Mouse (Mus musculus) stomach, embryonic 14.5 days (tissue): ENCODE data around the gene Il17rb. TPM values are rescaled to one million over a fixed set of nuclear protein-coding genes. Genes with fewer than 3 reads are reported as not detected.

Experiments used
- ATAC-seq: fragments of 200-750 bp; cut with Nextera tagmentation; 2 replicates; pipeline ENCODE4 v1.8.0; 2017; ENCODE audit warnings: low read depth, moderate TSS enrichment; ENCODE audit not compliant: insufficient number of reproducible peaks, insufficient read depth, low FRiP score
- H3K27ac ChIP-seq: fragments of 300-500 bp; sonication (generic); 2 replicates; pipeline ENCODE4 v1.5.1; 2014; ENCODE audit warnings: mild to moderate bottlenecking, low read length, moderate library complexity, mixed read lengths
- H3K27me3 ChIP-seq: fragments of 300-500 bp; sonication (generic); 2 replicates; pipeline ENCODE4 v1.6.1; 2014; ENCODE audit warnings: low read length, control low read depth, mixed read lengths; ENCODE audit not compliant: control insufficient read depth, insufficient read depth
- H3K36me3 ChIP-seq: fragments of 300-500 bp; sonication (generic); 2 replicates; pipeline ENCODE4 v1.6.1; 2014; ENCODE audit warnings: mild to moderate bottlenecking, control low read depth, low read length, moderate library complexity, mixed read lengths; ENCODE audit not compliant: control insufficient read depth, insufficient read depth
- H3K4me1 ChIP-seq: fragments of 300-500 bp; sonication (generic); 2 replicates; pipeline ENCODE4 v1.6.1; 2014; ENCODE audit warnings: low read length, control low read depth, mixed read lengths; ENCODE audit not compliant: control insufficient read depth, insufficient read depth
- H3K4me2 ChIP-seq: fragments of 300-500 bp; sonication (generic); replicated peaks from 2 replicates; pipeline ENCODE4 v1.6.1; 2014; ENCODE audit warnings: low read depth, low read length, control low read depth
- H3K4me3 ChIP-seq: fragments of 300-500 bp; sonication (generic); 2 replicates; pipeline ENCODE4 v1.5.1; 2014; ENCODE audit warnings: low read depth, low read length, control low read depth
- H3K9ac ChIP-seq: fragments of 300-500 bp; sonication (generic); replicated peaks from 2 replicates; pipeline ENCODE4 v1.6.1; 2014; ENCODE audit warnings: low read depth, mild to moderate bottlenecking, control low read depth, low read length, moderate library complexity, mixed read lengths
- H3K9me3 ChIP-seq: fragments of 300-500 bp; sonication (generic); 2 replicates; pipeline ENCODE4 v1.6.1; 2016; ENCODE audit warnings: low read depth, low read length, control low read depth; ENCODE audit not compliant: control insufficient read depth
- WGBS: fragments of 180-500 bp; shearing (Covaris S2); extraction: QIAGEN DNeasy Blood & Tissue Kit; methylation state at CpG from one replicate; pipeline ENCODE4 v1.1.7; 2014; 5-methylcytosine and 5-hydroxymethylcytosine counted together
- polyA plus RNA-seq: library from polyadenylated mRNA; unstranded; fragments of >200 nt; fragmentation: Nextera tagmentation; extraction: Ambion mirVana; gene quantifications from 2 replicates; pipeline ENCODE4 v1.2.1, GENCODE M21; 2014

Il17rb gene
- polyA plus RNA-seq, 1 experiment from 2014 or later, result 0.94 TPM

DNA sequence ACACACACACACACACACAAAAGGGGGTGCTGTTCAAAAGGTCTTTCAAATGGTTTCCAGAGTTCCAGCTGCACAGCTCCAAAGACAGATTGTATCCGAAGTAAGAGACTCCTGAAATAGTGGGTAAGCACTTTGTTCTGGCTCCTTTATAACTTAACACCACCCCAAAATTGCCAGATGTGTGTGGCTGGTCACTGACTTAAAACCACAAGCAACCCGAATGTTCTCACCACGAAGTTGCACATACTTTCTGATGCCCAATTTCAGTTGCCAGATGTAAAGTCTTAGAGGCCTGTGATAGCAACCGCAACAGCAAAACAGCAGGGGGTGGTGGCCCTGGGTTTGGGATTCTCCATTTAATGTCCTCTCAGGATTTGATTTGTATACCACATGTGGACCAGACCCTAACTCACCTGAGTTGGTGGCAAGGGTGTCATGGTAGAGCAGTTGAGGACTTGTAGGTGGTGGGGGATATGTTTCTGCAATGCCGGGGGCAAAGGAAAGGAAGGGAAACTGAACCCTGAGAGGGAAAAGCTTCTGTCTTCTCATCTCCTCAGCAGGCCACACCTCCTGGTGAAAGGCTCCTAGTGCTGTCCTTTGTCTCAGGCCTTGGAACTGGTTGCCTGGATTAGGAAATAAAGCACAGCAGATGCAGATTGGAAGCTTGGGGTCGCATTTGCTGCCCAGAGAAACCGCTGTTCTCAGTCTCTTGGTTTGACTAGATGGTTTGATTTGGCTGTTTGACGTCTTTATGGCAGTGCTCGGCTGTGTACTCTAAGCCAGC is 11.3 kb upstream of the Il17rb start:
- 62% methylated on average over 9 of the region's 9 CpGs for WGBS
- Histone ChIP-seq H3K4me1 (no peaks in the 10 kb centered on the region), H3K9me3 (no peaks in the 10 kb centered on the region)

GRCm38 (mm10) chr14:30019375-30019774 is 10.7 kb upstream of the Il17rb start:
- no peak overlapping the region for H3K4me3 ChIP-seq
- no peak for ATAC-seq
- 93% methylated on average over 8 of the region's 8 CpGs for WGBS

More for the DNA sequence above, 11.3 kb upstream of the Il17rb start:
- no peak for ATAC-seq
- Histone ChIP-seq H3K27ac (no peak overlapping the region), H3K27me3 (no peaks in the 10 kb centered on the region), H3K4me3 (no peak overlapping the region), H3K36me3 (no peaks in the 10 kb centered on the region), H3K4me2 (no peak overlapping the region), H3K9ac (no peak overlapping the region)

DNA sequence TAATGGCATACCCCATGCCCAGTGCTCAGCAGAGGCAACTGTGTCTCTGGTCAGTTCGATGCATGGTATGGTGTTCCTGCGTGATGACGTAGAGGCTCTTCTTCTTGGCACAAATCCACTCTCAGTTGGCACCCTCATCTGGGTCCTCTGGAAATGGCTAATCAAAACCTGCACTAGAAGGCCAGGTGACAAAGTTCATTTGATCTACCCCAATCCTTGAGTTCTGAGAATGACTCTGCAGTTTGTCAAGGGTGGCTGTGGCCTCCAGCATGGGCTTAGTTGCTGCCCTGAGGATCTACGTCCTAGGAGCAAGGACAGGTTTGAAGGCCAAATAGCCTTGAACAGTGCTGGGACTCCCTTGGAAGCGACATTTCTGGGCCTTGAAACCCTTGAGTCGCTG is 10.2 kb upstream of the Il17rb start:
- H3K27ac ChIP-seq, result no peak overlapping the region
- H3K36me3 ChIP-seq, result no peaks in the 10 kb centered on the region
- WGBS, result 95% methylated on average over 6 of the region's 6 CpGs
- no peaks in the 10 kb centered on the region for H3K4me1 ChIP-seq
- H3K4me3 ChIP-seq, result no peak overlapping the region
- no peaks in the 10 kb centered on the region for H3K27me3 ChIP-seq
- no peak overlapping the region for H3K4me2 ChIP-seq
- ATAC-seq, result no peak
- no peak overlapping the region for H3K9ac ChIP-seq
- no peaks in the 10 kb centered on the region for H3K9me3 ChIP-seq

More at GRCm38 (mm10) chr14:30019375-30019774, 10.7 kb upstream of the Il17rb start:
- Histone ChIP-seq H3K27ac (no peak overlapping the region), H3K36me3 (no peaks in the 10 kb centered on the region), H3K9me3 (no peaks in the 10 kb centered on the region), H3K4me1 (no peaks in the 10 kb centered on the region), H3K9ac (no peak overlapping the region), H3K27me3 (no peaks in the 10 kb centered on the region), H3K4me2 (no peak overlapping the region)

DNA sequence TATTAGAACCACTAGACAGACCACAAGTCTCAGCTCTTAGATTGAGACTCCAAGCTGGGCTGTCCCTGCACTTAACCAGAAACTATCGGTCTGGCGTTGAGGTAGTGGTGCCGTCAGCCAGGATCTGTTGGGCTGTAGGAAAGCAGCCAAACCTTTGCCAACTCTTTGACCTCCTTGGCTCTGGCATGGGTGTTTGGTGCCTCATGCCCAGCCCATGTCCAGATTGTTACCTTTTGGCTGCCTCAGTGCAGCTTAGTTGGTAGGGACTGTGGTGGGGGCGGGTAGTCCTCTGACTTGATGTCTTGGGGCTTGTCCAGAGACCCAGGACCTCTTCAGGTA is 9.7 kb upstream of the Il17rb start:
- 98% methylated on average over 4 of the region's 4 CpGs for WGBS
- H3K9me3 ChIP-seq, result no peaks in the 10 kb centered on the region
- no peak overlapping the region for H3K27ac ChIP-seq
- H3K9ac ChIP-seq, result no peak overlapping the region
- no peak overlapping the region for H3K4me3 ChIP-seq
- no peaks in the 10 kb centered on the region for H3K27me3 ChIP-seq
- H3K4me2 ChIP-seq, result no peak overlapping the region
- ATAC-seq, result no peak
- no peaks in the 10 kb centered on the region for H3K4me1 ChIP-seq
- H3K36me3 ChIP-seq, result no peaks in the 10 kb centered on the region

- H3K4me3 ChIP-seq, result no peak overlapping the region
- no peak overlapping the region for H3K27ac ChIP-seq
- H3K4me2 ChIP-seq, result no peak overlapping the region
- no peak overlapping the region for H3K9ac ChIP-seq
- no peak for ATAC-seq
- no peaks in the 10 kb centered on the region for H3K9me3 ChIP-seq
- WGBS, result 82% methylated on average over 8 of the region's 8 CpGs
- no peaks in the 10 kb centered on the region for H3K36me3 ChIP-seq
- no peaks in the 10 kb centered on the region for H3K4me1 ChIP-seq
- no peaks in the 10 kb centered on the region for H3K27me3 ChIP-seq
Measured at GRCm38 (mm10) chr14:30017794-30018462, 9.2 kb upstream of the Il17rb start.

DNA sequence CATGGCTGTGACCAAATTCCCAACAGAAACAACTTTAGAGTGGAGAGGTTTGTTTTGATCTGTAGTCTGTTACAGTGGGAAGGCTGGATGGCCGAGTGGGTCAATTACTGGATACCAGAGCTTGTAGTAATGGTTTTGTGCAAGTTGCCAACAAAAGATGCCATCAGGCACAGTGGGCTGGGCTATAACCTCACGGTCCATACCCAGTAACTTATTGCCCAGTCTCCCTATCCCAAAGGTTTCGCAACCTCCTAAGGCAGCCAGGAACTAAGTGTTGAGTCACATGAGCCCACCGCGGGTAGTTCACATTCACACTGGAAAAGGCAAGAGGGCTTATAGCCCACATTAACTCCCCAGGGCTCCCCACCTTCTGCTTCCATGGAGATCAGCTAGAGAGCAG is 8.0 kb upstream of the Il17rb start:
- 85% methylated on average over 5 of the region's 5 CpGs for WGBS

GRCm38 (mm10) chr14:30015008-30015407 is 6.3 kb upstream of the Il17rb start:
- H3K27me3 ChIP-seq, result no peaks in the 10 kb centered on the region
- H3K9me3 ChIP-seq, result no peaks in the 10 kb centered on the region
- no peaks in the 10 kb centered on the region for H3K36me3 ChIP-seq
- H3K4me3 ChIP-seq, result no peak overlapping the region
- no peak overlapping the region for H3K27ac ChIP-seq
- H3K9ac ChIP-seq, result no peak overlapping the region
- WGBS, result 73% methylated on average over 1 of the region's 1 CpGs
- H3K4me1 ChIP-seq, result no peaks in the 10 kb centered on the region
- no peak for ATAC-seq
- no peak overlapping the region for H3K4me2 ChIP-seq

More for the DNA sequence above, 8.0 kb upstream of the Il17rb start:
- Histone ChIP-seq H3K27me3 (no peaks in the 10 kb centered on the region), H3K4me3 (no peak overlapping the region), H3K4me2 (no peak overlapping the region), H3K9ac (no peak overlapping the region), H3K36me3 (no peaks in the 10 kb centered on the region), H3K4me1 (no peaks in the 10 kb centered on the region), H3K9me3 (no peaks in the 10 kb centered on the region), H3K27ac (no peak overlapping the region)
- no peak for ATAC-seq

DNA sequence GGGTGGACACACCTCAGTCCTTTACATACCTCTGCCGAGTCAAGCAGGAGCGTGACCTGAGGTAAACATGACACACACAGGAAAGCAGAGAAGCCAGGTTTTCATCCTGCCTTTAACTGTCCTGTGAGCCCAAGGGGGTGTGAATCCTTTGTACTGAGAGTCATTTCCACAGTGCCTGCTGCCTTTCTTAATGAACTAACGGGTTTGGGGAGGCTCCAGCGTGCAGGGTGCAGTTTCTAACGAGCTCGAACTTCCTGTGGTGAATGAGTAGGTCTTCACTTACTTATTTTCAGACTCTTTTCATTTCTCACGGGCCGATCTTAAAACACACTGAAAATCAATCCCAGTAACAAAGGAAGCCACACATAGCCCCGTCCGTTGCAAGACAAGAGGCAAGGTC is 5.8 kb upstream of the Il17rb start:
- Histone ChIP-seq H3K27ac (no peak overlapping the region), H3K4me1 (no peaks in the 10 kb centered on the region), H3K4me3 (no peak overlapping the region), H3K36me3 (no peaks in the 10 kb centered on the region), H3K27me3 (no peaks in the 10 kb centered on the region), H3K4me2 (no peak overlapping the region), H3K9ac (no peak overlapping the region), H3K9me3 (no peaks in the 10 kb centered on the region)
- WGBS, result 70% methylated on average over 10 of the region's 10 CpGs
- ATAC-seq, result no peak
